Mouse (Mus musculus): Measurements from ENCODE around the gene Farp2. TPM values are rescaled to one million over a fixed set of nuclear protein-coding genes. Genes with fewer than 3 reads are reported as not detected.

The Farp2 gene
- polyA plus RNA-seq, 1 experiment from 2014 or later, result 5.4 TPM

- no peaks in the 10 kb centered on the region for H3K27me3 ChIP-seq (replicated peaks)
- H3K36me3 ChIP-seq, result no peaks in the 10 kb centered on the region
- no peaks in the 10 kb centered on the region for H3K4me1 ChIP-seq
- no peak overlapping the region for H3K4me2 ChIP-seq (replicated peaks)
- no peak overlapping the region for H3K4me3 ChIP-seq
- H3K9me3 ChIP-seq, result no peaks in the 10 kb centered on the region
- ATAC-seq (ENCODE audit: low FRiP score, low read depth), result no peak
- WGBS, result 87% methylated on average over 8 of the region's 8 CpGs
- no peak overlapping the region for H3K27ac ChIP-seq
- H3K9ac ChIP-seq, result no peak overlapping the region
Measured at GRCm38 (mm10) chr1:93609762-93610161, 97.9 kb downstream of the Farp2 start.

GRCm38 (mm10) chr1:93618059-93618748 is 106.3 kb downstream of the Farp2 start:
- WGBS, result 76% methylated on average over 4 of the region's 4 CpGs
- H3K9ac ChIP-seq, result no peak overlapping the region
- H3K36me3 ChIP-seq, result peaks cover 33% of the 10 kb centered on the region

GRCm38 (mm10) chr1:93618948-93619347 is 107.1 kb downstream of the Farp2 start:
- ATAC-seq (ENCODE audit: low FRiP score, low read depth), result no peak
- 83% methylated on average over 5 of the region's 5 CpGs for WGBS
- peaks cover 40% of the 10 kb centered on the region for H3K36me3 ChIP-seq
- H3K4me3 ChIP-seq, result no peak overlapping the region
- no peak overlapping the region for H3K9ac ChIP-seq
- no peaks in the 10 kb centered on the region for H3K4me1 ChIP-seq
- H3K4me2 ChIP-seq (replicated peaks), result no peak overlapping the region
- no peak overlapping the region for H3K27ac ChIP-seq
- H3K27me3 ChIP-seq (replicated peaks), result no peaks in the 10 kb centered on the region
- no peaks in the 10 kb centered on the region for H3K9me3 ChIP-seq

More at GRCm38 (mm10) chr1:93618059-93618748, 106.3 kb downstream of the Farp2 start:
- ATAC-seq (ENCODE audit: low FRiP score, low read depth), result no peak
- Histone ChIP-seq H3K27me3 (replicated peaks) (no peaks in the 10 kb centered on the region), H3K9me3 (no peaks in the 10 kb centered on the region), H3K27ac (no peak overlapping the region), H3K4me3 (no peak overlapping the region), H3K4me2 (replicated peaks) (no peak overlapping the region), H3K4me1 (no peaks in the 10 kb centered on the region)

GRCm38 (mm10) chr1:93624502-93624901 is 112.6 kb downstream of the Farp2 start:
- peaks cover 90% of the 10 kb centered on the region for H3K36me3 ChIP-seq
- H3K27ac ChIP-seq, result no peak overlapping the region
- no peaks in the 10 kb centered on the region for H3K4me1 ChIP-seq
- H3K4me2 ChIP-seq (replicated peaks), result no peak overlapping the region
- no peak overlapping the region for H3K9ac ChIP-seq
- no peak for ATAC-seq (ENCODE audit: low FRiP score, low read depth)
- H3K27me3 ChIP-seq (replicated peaks), result no peaks in the 10 kb centered on the region
- no peak overlapping the region for H3K4me3 ChIP-seq
- no peaks in the 10 kb centered on the region for H3K9me3 ChIP-seq
- 92% methylated on average over 1 of the region's 1 CpGs for WGBS

GRCm38 (mm10) chr1:93630796-93631195 is 118.9 kb downstream of the Farp2 start:
- 90% methylated on average over 3 of the region's 3 CpGs for WGBS
- no peak overlapping the region for H3K9ac ChIP-seq
- no peaks in the 10 kb centered on the region for H3K27me3 ChIP-seq (replicated peaks)
- no peak overlapping the region for H3K27ac ChIP-seq
- ATAC-seq (ENCODE audit: low FRiP score, low read depth), result no peak
- H3K9me3 ChIP-seq, result no peaks in the 10 kb centered on the region
- no peak overlapping the region for H3K4me3 ChIP-seq
- peaks cover 41% of the 10 kb centered on the region for H3K36me3 ChIP-seq
- peaks cover 19% of the 10 kb centered on the region for H3K4me1 ChIP-seq
- no peak overlapping the region for H3K4me2 ChIP-seq (replicated peaks)

- no peaks in the 10 kb centered on the region for H3K9me3 ChIP-seq
- no peak overlapping the region for H3K4me3 ChIP-seq
- H3K4me1 ChIP-seq, result peaks cover 22% of the 10 kb centered on the region
- ATAC-seq (ENCODE audit: low FRiP score, low read depth), result no peak
- H3K27ac ChIP-seq, result no peak overlapping the region
- no peak overlapping the region for H3K9ac ChIP-seq
- no peaks in the 10 kb centered on the region for H3K27me3 ChIP-seq (replicated peaks)
- H3K4me2 ChIP-seq (replicated peaks), result no peak overlapping the region
- H3K36me3 ChIP-seq, result peaks cover 22% of the 10 kb centered on the region
- WGBS, result 93% methylated on average over 3 of the region's 3 CpGs
Measured at GRCm38 (mm10) chr1:93632723-93633122, 120.8 kb downstream of the Farp2 start.

GRCm38 (mm10) chr1:93634481-93634891 is 122.6 kb downstream of the Farp2 start:
- no peaks in the 10 kb centered on the region for H3K27me3 ChIP-seq (replicated peaks)

GRCm38 (mm10) chr1:93635091-93635579 is 123.3 kb downstream of the Farp2 start:
- peak; percentile 45; the same call in 1 of the 2 replicates for ATAC-seq (ENCODE audit: low FRiP score, low read depth)

More at GRCm38 (mm10) chr1:93634481-93634891, 122.6 kb downstream of the Farp2 start:
- ATAC-seq (ENCODE audit: low FRiP score, low read depth), result no peak
- peak overlapping the region; percentile 95 for H3K4me3 ChIP-seq
- H3K27ac ChIP-seq, result no peak overlapping the region
- H3K36me3 ChIP-seq, result peaks cover 9% of the 10 kb centered on the region
- H3K4me1 ChIP-seq, result peaks cover 22% of the 10 kb centered on the region
- H3K9ac ChIP-seq, result peak overlapping the region; percentile 92
- no peaks in the 10 kb centered on the region for H3K9me3 ChIP-seq
- H3K4me2 ChIP-seq (replicated peaks), result peak overlapping the region; percentile 95
- 14% methylated on average over 6 of the region's 6 CpGs for WGBS

GRCm38 (mm10) chr1:93635580-93636192 is 123.8 kb downstream of the Farp2 start:
- Histone ChIP-seq H3K4me1 (peaks cover 22% of the 10 kb centered on the region), H3K36me3 (peaks cover 9% of the 10 kb centered on the region), H3K27ac (peak overlapping the region; percentile 60), H3K27me3 (replicated peaks) (no peaks in the 10 kb centered on the region), H3K4me2 (replicated peaks) (peak overlapping the region; percentile 95), H3K4me3 (peak overlapping the region; percentile 95), H3K9ac (peak overlapping the region; percentile 92), H3K9me3 (no peaks in the 10 kb centered on the region)
- 3% methylated on average over 44 of the region's 44 CpGs for WGBS
- ATAC-seq (ENCODE audit: low FRiP score, low read depth), result peak; percentile 97

More at GRCm38 (mm10) chr1:93635091-93635579, 123.3 kb downstream of the Farp2 start:
- Histone ChIP-seq H3K9ac (peak overlapping the region; percentile 92), H3K27ac (peak overlapping the region; percentile 60), H3K27me3 (replicated peaks) (no peaks in the 10 kb centered on the region), H3K9me3 (no peaks in the 10 kb centered on the region), H3K4me3 (peak overlapping the region; percentile 95), H3K36me3 (peaks cover 9% of the 10 kb centered on the region), H3K4me1 (peaks cover 22% of the 10 kb centered on the region), H3K4me2 (replicated peaks) (peak overlapping the region; percentile 95)
- WGBS, result under 1% methylated on average over 55 of the region's 58 CpGs

GRCm38 (mm10) chr1:93636211-93636897 is 124.5 kb downstream of the Farp2 start:
- peak; percentile 33 for ATAC-seq (ENCODE audit: low FRiP score, low read depth)
- Histone ChIP-seq H3K4me1 (peaks cover 22% of the 10 kb centered on the region), H3K36me3 (peaks cover 9% of the 10 kb centered on the region), H3K4me3 (peak overlapping the region; percentile 95), H3K4me2 (replicated peaks) (peak overlapping the region; percentile 95), H3K27me3 (replicated peaks) (no peaks in the 10 kb centered on the region), H3K9ac (peak overlapping the region; percentile 44; the same call in 1 of the 2 replicates), H3K27ac (peak overlapping the region; percentile 12; the same call in 1 of the 2 replicates), H3K9me3 (no peaks in the 10 kb centered on the region)
- WGBS, result 33% methylated on average over 7 of the region's 7 CpGs

- H3K4me3 ChIP-seq, result no peak overlapping the region
- ATAC-seq (ENCODE audit: low FRiP score, low read depth), result no peak
- H3K36me3 ChIP-seq, result no peaks in the 10 kb centered on the region
- H3K9ac ChIP-seq, result no peak overlapping the region
- H3K27me3 ChIP-seq (replicated peaks), result no peaks in the 10 kb centered on the region
- H3K27ac ChIP-seq, result no peak overlapping the region
- H3K9me3 ChIP-seq, result no peaks in the 10 kb centered on the region
- no peaks in the 10 kb centered on the region for H3K4me1 ChIP-seq
- no peak overlapping the region for H3K4me2 ChIP-seq (replicated peaks)
- 86% methylated on average over 2 of the region's 2 CpGs for WGBS
Measured at GRCm38 (mm10) chr1:93641978-93642377, 130.1 kb downstream of the Farp2 start.

- Histone ChIP-seq H3K4me2 (replicated peaks) (no peak overlapping the region), H3K36me3 (no peaks in the 10 kb centered on the region), H3K4me1 (no peaks in the 10 kb centered on the region), H3K27ac (no peak overlapping the region), H3K9me3 (no peaks in the 10 kb centered on the region), H3K4me3 (no peak overlapping the region), H3K27me3 (replicated peaks) (no peaks in the 10 kb centered on the region), H3K9ac (no peak overlapping the region)
- ATAC-seq (ENCODE audit: low FRiP score, low read depth), result no peak
- 90% methylated on average over 2 of the region's 2 CpGs for WGBS
Measured at GRCm38 (mm10) chr1:93642692-93643091, 130.8 kb downstream of the Farp2 start.

Data from neural tube, embryonic 12.5 days (tissue).